Mouse (Mus musculus) cerebral cortex, adult 2 months (tissue): Measurements from ENCODE around the gene Ube2h.

ENCODE experiments used
- whole genome bisulfite sequencing: fragments of 180-500 bp; shearing (Covaris S2); methylation state at CpG from one replicate; pipeline ENCODE4 v1.1.7; 2018; 5-methylcytosine and 5-hydroxymethylcytosine counted together

The Ube2h gene

GRCm38 (mm10) chr6:30243347-30244007, 60.9 kb downstream of the Ube2h start:
- 79% methylated on average over 9 of the region's 9 CpGs for WGBS

GRCm38 (mm10) chr6:30242928-30243327, 61.4 kb downstream of the Ube2h start:
- 64% methylated on average over 4 of the region's 4 CpGs for WGBS

DNA sequence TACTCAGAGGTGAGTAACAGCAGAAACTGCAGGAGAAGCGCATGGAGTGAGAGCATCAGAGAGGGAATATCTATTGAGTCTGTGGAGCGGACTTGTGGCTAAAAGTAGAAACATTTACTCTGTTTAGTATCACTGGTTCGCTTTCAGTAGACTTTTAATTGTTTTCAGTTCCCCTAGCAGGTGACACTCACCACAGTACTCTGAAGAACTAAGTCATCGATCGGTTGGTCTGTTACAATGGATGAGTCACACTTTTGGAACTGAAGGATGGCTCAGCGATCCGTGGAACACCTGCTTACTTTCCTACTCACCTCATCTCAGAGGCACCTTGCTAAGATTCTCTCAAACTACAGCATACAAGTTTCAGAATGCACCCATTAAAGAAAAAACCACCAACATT, 64.2 kb downstream of the Ube2h start:
- 73% methylated on average over 7 of the region's 7 CpGs for WGBS

DNA sequence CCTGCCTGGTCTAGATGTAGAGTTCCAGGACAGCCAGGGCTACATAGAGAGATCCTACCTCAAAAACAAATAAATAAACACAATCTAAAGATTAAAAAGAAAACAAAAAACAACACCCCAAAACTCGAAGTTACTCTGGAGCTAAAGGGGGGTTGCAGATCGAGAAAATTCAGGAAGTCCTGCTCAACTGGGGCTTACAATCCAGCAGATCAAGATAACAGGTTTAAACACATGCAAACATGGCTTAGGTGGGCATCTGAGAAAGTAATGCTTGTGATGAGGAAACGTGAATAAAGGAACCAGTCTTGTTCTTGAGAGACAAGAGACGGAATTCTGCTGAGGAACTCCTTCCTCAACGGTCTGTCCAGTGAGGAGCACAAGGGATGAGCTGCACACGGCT, 65.1 kb downstream of the Ube2h start:
- 82% methylated on average over 6 of the region's 6 CpGs for WGBS

DNA sequence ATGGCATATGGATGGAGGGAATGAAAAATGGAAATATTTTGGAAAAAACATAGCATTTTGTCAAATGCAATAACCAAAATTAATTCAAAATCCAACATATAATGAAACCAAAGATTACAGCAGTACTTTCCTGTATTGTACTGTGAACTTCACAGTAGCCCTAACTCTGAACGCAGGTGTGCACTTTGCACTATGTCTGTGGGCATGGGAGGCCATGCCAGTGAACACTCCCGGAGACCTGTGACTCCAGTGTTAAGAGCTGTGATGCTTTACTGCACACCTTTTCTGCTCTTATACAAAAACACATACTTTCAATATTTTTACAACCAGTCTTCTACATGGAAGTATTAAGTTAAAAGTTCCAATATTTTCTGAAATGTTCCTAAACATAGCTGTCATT, 66.3 kb downstream of the Ube2h start:
- 98% methylated on average over 2 of the region's 2 CpGs for WGBS

DNA sequence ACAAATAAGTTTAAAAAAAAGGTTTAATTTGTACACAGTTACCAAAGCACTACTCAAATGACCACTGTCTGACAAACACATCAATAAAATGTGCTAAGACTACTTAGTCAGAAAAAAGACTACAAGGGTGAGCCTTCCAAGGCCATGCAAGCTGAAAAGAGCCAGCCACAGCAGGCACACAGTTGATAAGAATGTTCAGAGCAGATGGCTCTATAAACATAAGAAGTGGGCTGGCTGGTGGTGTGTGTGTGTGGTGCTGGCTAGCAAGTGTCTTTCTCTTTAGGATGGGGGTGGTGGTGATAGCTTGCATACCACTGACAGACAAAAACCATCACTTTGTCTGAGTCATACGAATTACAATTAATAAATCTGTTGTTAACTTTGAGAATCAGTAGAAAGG, 67.8 kb downstream of the Ube2h start:
- 51% methylated on average over 1 of the region's 1 CpGs for WGBS

DNA sequence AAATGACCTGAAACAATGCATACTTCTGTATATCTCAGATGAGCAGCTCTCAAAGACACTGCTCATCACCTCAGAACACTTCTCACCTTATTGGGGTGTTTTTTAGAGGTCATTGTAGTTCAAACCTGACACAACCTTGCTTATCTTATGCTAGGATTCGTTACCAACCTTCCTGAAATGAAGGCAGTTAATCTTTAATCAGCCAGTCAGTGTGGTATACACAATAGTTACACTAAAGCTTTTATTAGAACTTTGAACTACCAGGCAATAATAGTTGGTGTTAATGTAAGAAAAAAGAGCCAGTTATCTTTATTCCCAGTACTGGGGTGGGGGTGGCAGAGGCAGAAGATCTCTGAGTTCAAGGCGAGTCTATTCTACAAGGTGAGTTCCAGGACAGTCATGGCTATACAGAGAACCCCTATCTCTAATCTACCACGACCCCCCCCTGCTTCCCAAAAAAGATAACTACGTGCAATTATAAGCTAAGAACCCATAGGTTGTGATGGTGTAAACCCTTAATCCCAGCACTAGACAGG, 72.5 kb downstream of the Ube2h start:
- 93% methylated on average over 4 of the region's 4 CpGs for WGBS

GRCm38 (mm10) chr6:30230246-30230645, 74.1 kb downstream of the Ube2h start:
- 51% methylated on average over 7 of the region's 7 CpGs for WGBS

GRCm38 (mm10) chr6:30228921-30229320, 75.4 kb downstream of the Ube2h start:
- WGBS, result 89% methylated on average over 2 of the region's 2 CpGs

GRCm38 (mm10) chr6:30228353-30228752, 76.0 kb downstream of the Ube2h start:
- 92% methylated on average over 5 of the region's 5 CpGs for WGBS

GRCm38 (mm10) chr6:30226971-30227700, 77.2 kb downstream of the Ube2h start:
- 78% methylated on average over 7 of the region's 7 CpGs for WGBS

GRCm38 (mm10) chr6:30224693-30225092, 79.6 kb downstream of the Ube2h start:
- 91% methylated on average over 1 of the region's 1 CpGs for WGBS

GRCm38 (mm10) chr6:30222321-30222720, 82.0 kb downstream of the Ube2h start:
- 24% methylated on average over 1 of the region's 1 CpGs for WGBS

DNA sequence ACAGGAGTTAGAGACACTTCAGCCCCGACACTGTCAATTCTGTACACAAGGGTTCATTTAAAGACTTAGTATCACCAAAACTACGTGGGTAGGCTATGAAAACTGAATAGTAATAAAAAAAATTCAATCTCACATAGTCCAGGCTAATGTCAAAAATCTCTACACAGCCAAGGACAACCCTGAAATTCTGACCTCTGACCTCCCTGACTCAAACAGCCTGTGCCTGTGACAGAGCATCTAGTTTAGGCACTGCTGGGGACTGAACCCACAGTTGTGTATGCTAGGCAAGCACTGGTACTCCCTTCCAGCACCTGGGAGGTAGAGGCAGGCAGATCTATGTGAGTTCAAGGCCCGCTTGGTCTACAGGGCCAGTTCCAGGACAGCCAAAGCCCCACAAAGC, 86.8 kb downstream of the Ube2h start:
- WGBS, result 90% methylated on average over 3 of the region's 3 CpGs

DNA sequence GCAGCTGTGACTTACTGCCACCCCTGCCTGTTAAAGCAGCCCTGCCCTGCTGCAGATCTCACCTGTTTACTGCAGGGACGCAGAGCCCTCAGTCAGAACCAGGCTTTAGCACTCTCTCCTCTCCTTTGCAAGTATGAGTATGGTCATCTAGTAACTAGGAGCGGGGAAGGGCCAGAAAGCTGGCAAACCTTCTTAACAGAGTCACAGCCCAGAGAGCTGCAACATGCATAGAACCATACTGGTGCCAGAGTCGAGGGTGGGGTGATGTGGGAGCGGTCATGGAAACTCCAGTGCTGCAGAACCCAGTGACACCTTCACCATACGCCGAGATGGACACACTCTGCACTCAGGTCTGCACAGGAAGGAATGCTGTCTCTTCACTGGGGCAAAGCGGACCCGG, 91.9 kb downstream of the Ube2h start:
- WGBS, result 91% methylated on average over 8 of the region's 8 CpGs

GRCm38 (mm10) chr6:30211641-30212455, 92.5 kb downstream of the Ube2h start:
- 64% methylated on average over 16 of the region's 16 CpGs for WGBS

DNA sequence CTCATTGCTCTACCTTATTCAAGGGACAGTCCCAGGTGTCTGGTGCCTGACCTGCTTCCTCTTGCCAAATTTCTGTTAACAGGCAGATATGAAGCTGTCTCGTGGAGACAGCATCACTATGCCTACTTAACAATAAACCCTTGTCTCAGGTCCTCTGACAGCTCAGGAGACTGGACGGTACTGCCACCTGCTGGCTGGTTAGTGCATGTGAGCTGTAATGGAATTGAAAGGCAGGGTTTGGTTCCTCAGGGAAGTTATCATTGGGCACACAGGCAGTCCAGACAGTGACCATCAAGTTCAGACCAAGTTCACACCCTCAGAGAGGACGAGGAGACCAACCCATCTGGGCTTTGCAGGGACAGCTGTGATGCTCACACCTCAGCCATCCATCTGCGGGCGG, 93.6 kb downstream of the Ube2h start:
- WGBS, result 40% methylated on average over 5 of the region's 5 CpGs

DNA sequence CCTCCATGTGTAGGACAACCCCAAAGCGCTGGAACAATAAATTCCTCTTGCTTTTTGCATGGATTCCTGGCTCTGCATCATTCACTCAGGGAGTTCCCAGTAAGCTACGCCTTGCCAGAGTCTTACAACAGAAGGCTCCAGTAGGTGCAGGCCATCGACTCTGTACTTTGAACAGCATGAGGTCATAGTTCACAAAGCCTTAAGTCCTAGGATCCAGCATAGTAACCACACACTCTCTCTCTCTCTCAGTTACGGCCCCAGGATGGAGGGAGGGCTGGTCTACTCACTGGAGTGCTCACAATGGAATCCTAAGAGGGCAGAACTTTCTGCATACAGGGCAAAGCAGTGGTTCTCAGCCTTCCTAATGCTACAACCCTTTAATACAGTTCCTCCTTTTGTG, 95.5 kb downstream of the Ube2h start:
- 52% methylated on average over 4 of the region's 4 CpGs for WGBS

DNA sequence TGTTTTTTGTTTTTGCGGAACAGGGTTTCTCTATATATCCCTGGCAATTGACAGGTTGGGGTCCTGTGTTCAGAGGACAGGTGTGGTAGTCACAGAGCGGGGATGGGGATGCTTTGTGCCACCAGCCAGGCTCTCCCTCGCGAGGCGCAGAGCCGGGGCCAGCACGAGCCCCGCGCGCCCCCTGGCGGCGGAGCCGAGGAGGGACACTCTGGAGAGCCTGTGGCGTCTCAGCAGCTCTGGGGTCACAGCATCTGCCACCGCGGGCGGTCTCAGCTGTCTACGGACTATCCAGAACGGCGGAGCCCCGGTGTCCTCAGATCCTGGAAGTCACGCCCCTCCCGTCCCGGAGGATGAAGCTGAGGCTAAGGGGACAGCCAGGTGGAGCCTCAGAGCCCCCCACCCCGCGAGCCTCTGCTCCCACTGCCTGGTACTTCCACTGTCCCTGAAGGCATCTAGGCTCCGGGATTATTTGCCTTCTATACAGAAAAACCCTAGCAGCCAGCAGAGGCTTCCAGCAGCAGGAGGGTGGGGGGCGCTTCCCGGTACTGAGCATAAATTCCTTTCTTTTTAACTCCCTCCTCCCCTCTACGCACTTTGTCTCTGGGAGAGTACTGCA, 98.6 kb downstream of the Ube2h start:
- 8% methylated on average over 30 of the region's 30 CpGs for WGBS

- WGBS, result 56% methylated on average over 6 of the region's 6 CpGs
These were observed 99.2 kb downstream of the Ube2h start for GRCm38 (mm10) chr6:30205180-30205538.

DNA sequence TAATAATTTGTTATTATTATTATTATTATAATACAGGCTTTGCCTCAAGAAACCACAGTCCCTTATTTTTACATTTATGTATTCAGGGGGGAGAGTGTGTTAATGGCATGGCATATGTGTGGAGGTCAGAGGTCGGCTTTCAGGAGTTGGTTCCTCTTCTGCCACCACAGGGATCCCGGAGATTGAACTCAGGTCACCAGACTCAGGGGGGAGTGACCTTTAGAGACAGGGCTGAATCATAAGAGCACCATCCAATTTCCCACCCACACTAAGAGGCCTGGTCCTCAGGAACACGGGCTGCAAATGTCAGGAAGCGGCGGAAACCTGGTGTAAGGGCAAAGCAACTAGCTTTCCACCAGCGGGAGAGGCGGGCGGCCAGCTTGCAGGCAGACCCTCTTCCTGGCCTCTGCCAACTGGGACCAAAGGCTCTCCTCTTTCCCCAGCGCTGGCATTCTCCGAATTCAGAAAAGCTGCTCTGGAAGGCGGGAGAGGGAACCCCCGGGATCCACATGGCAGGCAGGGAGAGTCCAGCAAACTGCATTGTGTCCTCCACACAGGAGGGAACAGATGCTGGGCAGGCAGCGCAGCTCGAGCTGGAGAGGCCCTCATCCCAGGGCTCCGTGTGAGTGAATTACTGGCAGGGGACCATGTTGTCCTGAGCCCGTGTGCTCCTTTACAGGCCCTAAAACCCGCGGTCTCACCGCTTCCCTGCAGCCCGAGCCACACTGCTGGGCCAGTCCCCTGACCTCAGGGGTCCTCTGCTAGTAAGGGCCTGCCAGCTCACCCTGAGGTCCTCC, 99.8 kb downstream of the Ube2h start:
- 66% methylated on average over 20 of the region's 20 CpGs for WGBS
